Mouse (Mus musculus) left cerebral cortex, adult 9 months (tissue): Measurements from ENCODE around the gene Gm3115.
"Not testable (repeated sequence)": the region's sequence is repeated elsewhere in the genome, so short reads cannot be mapped to it uniquely, and the experiment has no call there.

Experiments used
- DNase-seq, 2 experiments: peaks; one replicate each; pipeline ENCODE4 v3.0.0; 2022; ENCODE audit warnings: low spot score in 2 of 2

Gene Gm3115

DNA sequence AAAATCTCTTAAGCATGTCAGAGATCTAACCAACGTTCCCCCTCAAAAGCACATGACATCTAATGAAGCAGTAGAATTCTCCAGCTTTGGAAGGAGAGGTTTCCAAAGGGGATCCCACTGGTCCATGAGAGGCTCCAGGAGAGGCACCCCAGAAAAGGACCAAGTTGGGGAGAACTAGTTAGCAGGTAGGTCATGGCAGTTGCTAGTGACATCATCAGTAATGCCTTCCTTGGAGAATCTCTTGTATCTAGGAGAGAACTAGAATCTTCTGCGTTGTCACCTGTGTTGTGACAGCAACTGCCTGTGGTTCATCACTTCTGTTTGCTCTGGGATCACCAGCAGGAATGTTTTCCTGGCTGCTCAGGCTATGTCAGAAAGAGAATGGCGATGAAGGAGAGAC is at the start of gene Gm3115:
Gene Gm3115, plus strand, starts transcription at position 301 of the 400 bp plus-strand sequence.
- DNase-seq: not testable (repeated sequence)

GRCm38 (mm10) chr14:4110426-4110825 is 26.5 kb downstream of the Gm3115 start, which contains the start of gene Gm8108:
Gm8108 (plus strand) TSS chr14:4110526.
- not testable (repeated sequence) for DNase-seq

DNA sequence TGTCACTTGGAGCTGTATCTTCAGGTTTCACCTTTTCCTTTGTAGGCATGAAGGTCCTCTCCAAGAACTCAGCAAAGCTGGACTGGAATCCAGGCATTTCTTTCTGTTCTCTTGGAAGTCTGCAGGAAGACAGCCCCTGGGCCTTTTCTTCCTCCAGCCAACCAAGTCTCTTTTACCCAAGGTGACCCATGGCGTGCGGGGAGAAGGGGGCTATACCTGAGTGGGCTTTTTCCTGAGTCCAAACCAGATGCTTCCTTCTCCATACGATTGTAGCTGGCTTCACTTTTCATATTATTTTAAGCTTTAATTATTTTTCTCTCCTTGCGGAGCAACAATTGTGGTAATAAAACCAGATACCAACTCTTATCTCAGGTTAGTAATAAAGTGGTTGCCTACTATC is 57.7 kb downstream of the Gm3115 start:
- DNase-seq: not testable (repeated sequence)
